Comparison of ENCODE assay signal across 28 mouse cellular contexts in genomic region chr3:126870688-126871087, GRCm38 (mm10).
"Had no signal": no experiment of that assay in that cellular context is flagged by ENCODE, and none has a peak within 500 bp of the region (broad histone marks: within the 10 kb centered on the region; RNA-seq: fewer than 3 reads in every experiment).

No protein-coding gene starts in this region.

- ATAC-seq: forebrain, embryonic 13.5 days; forebrain, embryonic 14.5 days; forebrain, embryonic 15.5 days; forebrain, embryonic 16.5 days; forebrain, postnatal 0 days had no signal

- H3K9ac ChIP-seq: embryonic facial prominence, embryonic 12.5 days; embryonic facial prominence, embryonic 13.5 days; embryonic facial prominence, embryonic 15.5 days; forebrain, embryonic 12.5 days; forebrain, embryonic 13.5 days; forebrain, embryonic 15.5 days; forebrain, postnatal 0 days had no signal

- H3K4me2 ChIP-seq: embryonic facial prominence, embryonic 12.5 days; embryonic facial prominence, embryonic 13.5 days; embryonic facial prominence, embryonic 15.5 days; forebrain, embryonic 12.5 days; forebrain, embryonic 13.5 days; forebrain, embryonic 15.5 days had no signal

- H3K9me3 ChIP-seq: embryonic facial prominence, embryonic 10.5 days; embryonic facial prominence, embryonic 12.5 days; embryonic facial prominence, embryonic 13.5 days; embryonic facial prominence, embryonic 15.5 days; forebrain, embryonic 10.5 days; forebrain, embryonic 12.5 days; forebrain, embryonic 13.5 days; forebrain, embryonic 15.5 days had no signal

- H3K4me1 ChIP-seq: embryonic facial prominence, embryonic 10.5 days; embryonic facial prominence, embryonic 12.5 days; embryonic facial prominence, embryonic 13.5 days; embryonic facial prominence, embryonic 15.5 days; forebrain, embryonic 12.5 days; forebrain, embryonic 13.5 days; forebrain, embryonic 15.5 days had no signal

- H3K27ac ChIP-seq: embryonic facial prominence, embryonic 10.5 days; embryonic facial prominence, embryonic 12.5 days; embryonic facial prominence, embryonic 13.5 days; embryonic facial prominence, embryonic 15.5 days; forebrain, embryonic 10.5 days; forebrain, embryonic 12.5 days; forebrain, embryonic 13.5 days; forebrain, embryonic 15.5 days; gastrocnemius, adult 2 months; heart, adult 2 months had no signal

- H3K27me3 ChIP-seq: embryonic facial prominence, embryonic 12.5 days; embryonic facial prominence, embryonic 13.5 days; embryonic facial prominence, embryonic 15.5 days; forebrain, embryonic 12.5 days; forebrain, embryonic 13.5 days; forebrain, embryonic 15.5 days had no signal

- H3K36me3 ChIP-seq: embryonic facial prominence, embryonic 10.5 days; embryonic facial prominence, embryonic 12.5 days; embryonic facial prominence, embryonic 13.5 days; embryonic facial prominence, embryonic 15.5 days; forebrain, embryonic 10.5 days; forebrain, embryonic 12.5 days; forebrain, embryonic 15.5 days had no signal

- DNase-seq: cerebellum, adult 2 months; cerebellum, adult 8-10 months; cerebellum, adult 9-10 months; cerebellum, adult 9-11 months; cerebellum, postnatal 10 days; cerebellum, postnatal 14 days; cerebellum, postnatal 25 days; cerebellum, postnatal 36 days; embryo, embryonic 11 days; forebrain, postnatal 0 days; gastrocnemius, adult 2 months; gastrocnemius, postnatal 10 days; gastrocnemius, postnatal 14 days; gastrocnemius, postnatal 25 days; gastrocnemius, postnatal 36 days; heart, adult 18-20 months; heart, adult 2 months had no signal

- H3K4me3 ChIP-seq: embryonic facial prominence, embryonic 10.5 days; embryonic facial prominence, embryonic 12.5 days; embryonic facial prominence, embryonic 13.5 days; embryonic facial prominence, embryonic 15.5 days; erythroblast, embryonic 14.5 days; forebrain, embryonic 10.5 days; forebrain, embryonic 12.5 days; forebrain, embryonic 13.5 days; forebrain, embryonic 15.5 days; gastrocnemius, adult 2 months; heart, adult 2 months had no signal
